Mouse (Mus musculus) adipocyte (in vitro differentiated cells): ENCODE results near the gene Vps9d1.
A peak's percentile ranks its signal among the peaks of the same experiment; 100 is the strongest.
"Not testable (repeated sequence)": the region's sequence is repeated elsewhere in the genome, so short reads cannot be mapped to it uniquely, and the experiment has no call there.

Source experiments
- DNase-seq: peaks from one replicate; pipeline ENCODE4 v3.0.0-alpha.2; 2016; ENCODE audit warnings: low spot score

Gene Vps9d1

DNA sequence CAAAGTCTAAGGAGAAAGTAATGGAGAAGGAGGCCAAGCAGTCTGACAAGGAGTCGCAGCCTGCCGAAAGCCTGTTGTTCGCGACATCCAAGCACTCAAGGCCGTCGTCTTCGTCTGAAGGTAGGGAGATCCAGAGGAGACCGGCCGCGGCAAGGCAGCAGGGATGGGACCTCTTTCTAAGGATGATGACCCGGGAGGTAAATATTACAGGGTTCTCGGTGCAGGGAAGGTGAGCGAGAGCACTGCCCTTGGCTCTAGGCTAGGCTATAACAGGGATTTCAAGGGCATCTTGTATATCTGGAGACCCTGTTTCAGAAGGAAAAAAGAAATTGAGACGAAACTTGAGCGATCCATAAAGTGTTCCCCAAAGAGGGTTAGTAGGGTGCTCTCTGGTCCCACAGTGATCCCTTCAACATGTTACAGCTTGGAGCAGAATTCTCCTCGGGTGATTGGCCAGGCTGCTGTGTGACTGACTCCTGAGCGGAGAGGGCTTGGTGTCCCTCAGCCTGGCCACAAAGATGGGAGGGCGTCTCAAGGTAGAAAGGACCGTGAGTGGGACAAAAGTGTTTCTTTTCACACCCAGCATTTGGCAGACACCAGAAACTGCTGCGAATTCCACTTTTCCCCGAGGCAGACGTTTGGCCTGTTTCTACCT is 40.9 kb downstream of the Vps9d1 start:
- DNase-seq: no peak

DNA sequence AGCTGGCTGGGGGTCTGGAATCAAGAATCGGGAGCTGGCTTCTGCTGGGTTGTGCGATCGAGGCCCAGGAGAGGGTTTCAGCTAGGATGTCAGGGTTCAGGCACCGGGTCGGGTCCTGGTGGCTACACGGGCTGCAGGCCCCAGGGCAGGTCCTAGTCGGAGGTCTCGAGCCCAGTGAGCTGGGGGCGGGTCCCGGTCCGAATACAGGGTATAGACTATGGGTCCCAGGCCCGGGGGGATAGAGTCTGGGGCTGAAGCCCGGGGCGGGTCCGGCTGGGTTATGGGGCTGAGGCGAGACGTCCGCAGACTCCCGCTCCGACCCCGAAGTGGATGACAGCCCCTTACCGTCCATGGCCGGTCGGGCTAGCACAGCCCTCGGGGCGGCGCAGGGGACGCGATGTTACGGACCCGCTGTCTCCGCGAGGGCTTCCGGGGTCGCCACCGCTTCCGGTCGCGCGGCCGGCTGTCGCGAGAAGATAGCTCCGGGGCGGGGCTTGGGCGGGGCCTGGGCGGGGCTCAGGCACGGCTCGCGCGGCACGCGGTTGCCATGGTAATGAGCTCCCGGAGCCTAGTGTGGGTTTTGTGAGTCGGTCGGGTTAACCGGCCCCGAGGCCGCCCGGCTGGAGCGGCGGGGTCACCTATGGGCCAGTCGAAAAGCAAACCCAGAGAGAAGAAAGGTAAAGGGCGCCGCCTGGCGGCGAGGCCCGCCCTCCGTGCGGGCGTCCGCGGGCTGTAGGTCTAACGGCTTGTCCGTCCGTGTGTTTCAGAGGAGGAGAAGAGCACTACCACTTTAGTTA is 41.6 kb downstream of the Vps9d1 start, which contains the start of the genes Chmp1a and Spata33:
TSS of gene Chmp1a (minus strand) at position 443 of the 797 bp plus-strand sequence.
TSS of gene Spata33 (plus strand) at position 512 of the 797 bp plus-strand sequence.
- DNase-seq: peak; percentile 89

DNA sequence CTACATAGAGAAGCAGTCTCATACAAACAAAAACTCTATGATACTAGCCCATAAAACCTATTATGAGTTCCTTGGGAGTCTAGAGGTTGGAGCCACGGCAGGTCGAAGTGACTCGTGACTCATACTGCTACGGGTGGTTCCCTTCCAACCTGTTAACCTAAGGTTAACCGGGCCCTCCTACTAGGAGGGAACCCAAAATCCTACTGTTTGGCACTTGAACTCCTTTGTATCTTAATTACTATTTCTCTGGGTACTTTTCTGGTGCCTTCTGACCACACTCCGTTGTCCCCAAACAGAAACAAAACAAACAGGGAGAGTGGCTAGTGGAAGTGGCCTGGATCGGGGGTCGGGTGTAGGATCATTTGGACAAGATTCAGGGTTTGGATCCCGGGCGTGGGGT is 42.3 kb downstream of the Vps9d1 start:
- no peak for DNase-seq

DNA sequence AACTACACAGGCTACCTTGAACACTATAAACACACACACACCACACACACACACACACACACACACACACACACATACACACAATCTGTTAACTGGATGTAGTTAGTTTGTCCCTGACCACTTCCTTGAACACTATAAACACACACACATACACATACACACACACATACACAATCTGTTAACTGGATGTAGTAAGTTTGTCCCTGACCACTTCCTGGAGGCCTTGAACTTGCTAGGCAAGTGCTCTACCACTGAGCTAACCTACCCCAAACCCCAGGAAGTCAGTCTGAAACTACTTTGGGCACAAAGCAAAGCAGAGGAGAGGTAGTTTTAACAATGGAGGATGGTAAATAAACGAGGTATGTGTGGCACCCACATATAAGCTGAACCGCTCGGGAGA is 50.6 kb downstream of the Vps9d1 start:
- DNase-seq: no peak

DNA sequence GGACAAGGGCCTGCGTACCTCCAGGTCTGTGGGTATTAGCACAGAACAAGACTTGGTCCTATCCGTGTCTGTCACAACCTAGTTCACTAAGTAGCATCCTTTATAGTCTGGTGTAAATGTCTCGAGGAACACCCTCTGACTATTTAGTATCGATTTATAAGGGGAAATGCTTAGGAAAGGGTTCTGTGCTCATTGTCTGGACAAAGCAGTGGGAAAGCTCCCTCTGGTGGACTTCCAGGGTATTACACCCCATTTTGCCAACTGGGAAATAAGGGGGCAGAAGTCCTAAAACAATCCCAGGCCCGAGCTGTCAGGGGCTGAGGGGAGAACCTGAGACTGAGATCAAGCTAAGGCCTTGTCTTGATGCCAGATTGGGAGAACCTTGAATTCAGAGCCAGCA is 51.9 kb downstream of the Vps9d1 start:
- peak; percentile 77 for DNase-seq

DNA sequence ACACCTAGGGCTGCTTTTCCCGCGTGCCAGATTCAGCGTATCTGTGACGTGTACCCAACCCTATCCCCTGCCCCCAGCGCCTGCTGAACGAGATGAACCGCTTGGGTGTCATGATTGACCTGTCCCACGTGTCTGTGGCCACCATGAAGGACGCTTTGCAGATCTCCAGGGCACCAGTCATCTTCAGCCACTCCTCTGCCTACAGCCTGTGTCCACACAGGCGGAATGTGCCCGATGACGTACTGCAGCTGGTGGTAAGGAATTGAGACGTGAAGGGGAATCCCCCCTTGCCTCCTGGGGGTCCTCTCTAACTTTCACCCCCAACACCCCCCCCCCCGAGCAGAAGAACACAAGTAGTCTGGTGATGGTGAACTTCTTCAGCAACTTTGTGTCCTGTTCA is 54.3 kb downstream of the Vps9d1 start:
- DNase-seq: no peak

DNA sequence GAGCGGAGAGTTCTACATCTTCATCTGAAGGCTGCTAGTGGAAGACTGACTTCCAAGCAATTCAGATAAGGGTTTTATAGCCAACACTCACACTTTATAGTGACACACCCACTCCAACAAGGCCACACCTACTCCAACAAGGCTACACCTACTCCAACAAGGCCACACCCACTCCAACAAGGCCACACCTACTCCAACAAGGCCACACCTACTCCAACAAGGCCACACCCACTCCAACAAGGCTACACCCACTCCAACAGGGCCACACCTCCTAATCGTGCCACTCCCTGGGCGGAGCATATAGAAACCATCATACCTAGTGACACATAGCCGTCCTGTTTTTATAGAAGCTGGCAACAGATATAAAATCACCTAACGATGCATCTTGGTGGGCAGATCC is 57.1 kb downstream of the Vps9d1 start:
- DNase-seq: not testable (repeated sequence)

DNA sequence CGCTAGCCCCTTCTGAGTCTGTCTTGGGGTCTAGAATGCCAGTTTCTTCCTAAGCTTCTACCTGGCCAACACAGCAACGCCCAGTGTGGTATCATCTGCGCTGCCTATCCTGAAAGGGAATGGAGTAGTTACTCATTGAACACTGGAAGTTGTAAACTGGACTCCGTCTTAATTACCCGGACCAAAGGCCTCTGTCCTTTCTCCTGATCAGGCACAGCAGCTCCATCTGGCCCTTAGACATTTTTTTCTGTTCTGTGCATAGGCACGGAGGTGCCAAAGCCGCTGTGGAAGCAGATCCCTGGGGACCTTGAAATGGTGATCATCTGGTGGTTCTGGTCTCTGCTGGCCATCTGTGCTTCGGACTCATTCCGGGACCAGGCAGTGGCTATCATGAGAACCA is 60.4 kb downstream of the Vps9d1 start:
- no peak for DNase-seq
